Mouse (Mus musculus): Measurements from ENCODE around the gene Fam193b. TPM values are rescaled to one million over a fixed set of nuclear protein-coding genes. Genes with fewer than 3 reads are reported as not detected.
"Not testable (repeated sequence)": the region's sequence is repeated elsewhere in the genome, so short reads cannot be mapped to it uniquely, and the experiment has no call there.

Gene Fam193b
- polyA plus RNA-seq, 1 experiment from 2014 or later = 22.5 TPM

GRCm38 (mm10) chr13:55575932-55576331 lies 5.0 kb upstream of the Fam193b start:
- H3K4me3 ChIP-seq (ENCODE audit: low read length) = no peak overlapping the region
- 60% methylated on average over 5 of the region's 5 CpGs for WGBS
- no peaks in the 10 kb centered on the region for H3K27me3 ChIP-seq (replicated peaks; ENCODE audit: control insufficient read depth, insufficient read depth, low read length)
- H3K4me1 ChIP-seq (ENCODE audit: control insufficient read depth, insufficient read depth, low read length) = no peaks in the 10 kb centered on the region
- H3K27ac ChIP-seq (ENCODE audit: low read length) = no peak overlapping the region
- no peaks in the 10 kb centered on the region for H3K36me3 ChIP-seq (ENCODE audit: control insufficient read depth, insufficient read depth, low read length)
- H3K4me2 ChIP-seq (ENCODE audit: low read depth, low read length) = no peak overlapping the region
- H3K9ac ChIP-seq (ENCODE audit: low read depth, low read length) = no peak overlapping the region
- H3K9me3 ChIP-seq (ENCODE audit: control insufficient read depth, low read length) = 0 out of 2 replicates have a peak, but pooled peaks cover 5% of the 10 kb centered on the region
- no peak for ATAC-seq

GRCm38 (mm10) chr13:55574321-55574720 lies 3.4 kb upstream of the Fam193b start:
- no peak for ATAC-seq
- H3K4me2 ChIP-seq (ENCODE audit: low read depth, low read length) = no peak overlapping the region
- H3K36me3 ChIP-seq (ENCODE audit: control insufficient read depth, insufficient read depth, low read length) = no peaks in the 10 kb centered on the region
- no peak overlapping the region for H3K4me3 ChIP-seq (ENCODE audit: low read length)
- 75% methylated on average over 5 of the region's 5 CpGs for WGBS
- 0 out of 2 replicates have a peak, but pooled peaks cover 5% of the 10 kb centered on the region for H3K9me3 ChIP-seq (ENCODE audit: control insufficient read depth, low read length)
- H3K27ac ChIP-seq (ENCODE audit: low read length) = no peak overlapping the region
- H3K9ac ChIP-seq (ENCODE audit: low read depth, low read length) = no peak overlapping the region
- peaks cover 7% of the 10 kb centered on the region for H3K4me1 ChIP-seq (ENCODE audit: control insufficient read depth, insufficient read depth, low read length)
- no peaks in the 10 kb centered on the region for H3K27me3 ChIP-seq (replicated peaks; ENCODE audit: control insufficient read depth, insufficient read depth, low read length)

GRCm38 (mm10) chr13:55573432-55573831 lies 2.5 kb upstream of the Fam193b start, which contains the start of gene Tmed9:
Tmed9 (plus strand) TSS chr13:55573732.
- Histone ChIP-seq H3K4me1 (ENCODE audit: control insufficient read depth, insufficient read depth, low read length) (peaks cover 8% of the 10 kb centered on the region), H3K4me3 (ENCODE audit: low read length) (no peak within 1 kb of the TSS), H3K4me2 (ENCODE audit: low read depth, low read length) (no peak within 1 kb of the TSS), H3K9ac (ENCODE audit: low read depth, low read length) (no peak within 1 kb of the TSS), H3K27ac (ENCODE audit: low read length) (no peak within 1 kb of the TSS), H3K27me3 (replicated peaks; ENCODE audit: control insufficient read depth, insufficient read depth, low read length) (no peaks in the 10 kb centered on the region), H3K36me3 (ENCODE audit: control insufficient read depth, insufficient read depth, low read length) (no peaks in the 10 kb centered on the region), H3K9me3 (ENCODE audit: control insufficient read depth, low read length) (0 out of 2 replicates have a peak, but pooled peaks cover 5% of the 10 kb centered on the region)
- WGBS = 98% methylated on average over 2 of the region's 2 CpGs
- no peak for ATAC-seq

- Histone ChIP-seq H3K27me3 (replicated peaks; ENCODE audit: control insufficient read depth, insufficient read depth, low read length) (no peaks in the 10 kb centered on the region), H3K4me2 (ENCODE audit: low read depth, low read length) (no peak overlapping the region), H3K27ac (ENCODE audit: low read length) (no peak overlapping the region), H3K4me1 (ENCODE audit: control insufficient read depth, insufficient read depth, low read length) (peaks cover 8% of the 10 kb centered on the region), H3K36me3 (ENCODE audit: control insufficient read depth, insufficient read depth, low read length) (no peaks in the 10 kb centered on the region), H3K4me3 (ENCODE audit: low read length) (no peak overlapping the region), H3K9me3 (ENCODE audit: control insufficient read depth, low read length) (0 out of 2 replicates have a peak, but pooled peaks cover 5% of the 10 kb centered on the region), H3K9ac (ENCODE audit: low read depth, low read length) (no peak overlapping the region)
- 86% methylated on average over 2 of the region's 2 CpGs for WGBS
- ATAC-seq = no peak
These were observed 1.1 kb upstream of the Fam193b start for GRCm38 (mm10) chr13:55571977-55572376.

GRCm38 (mm10) chr13:55570286-55570973 lies 490 bp downstream of the Fam193b start:
- H3K36me3 ChIP-seq (ENCODE audit: control insufficient read depth, insufficient read depth, low read length) = peaks cover 3% of the 10 kb centered on the region; the same call in 1 of the 2 replicates
- peak overlapping the region; percentile 79 for H3K27ac ChIP-seq (ENCODE audit: low read length)
- H3K4me2 ChIP-seq (ENCODE audit: low read depth, low read length) = peak overlapping the region; percentile 95
- H3K9ac ChIP-seq (ENCODE audit: low read depth, low read length) = peak overlapping the region; percentile 98
- H3K9me3 ChIP-seq (ENCODE audit: control insufficient read depth, low read length) = 0 out of 2 replicates have a peak, but pooled peaks cover 5% of the 10 kb centered on the region
- H3K27me3 ChIP-seq (replicated peaks; ENCODE audit: control insufficient read depth, insufficient read depth, low read length) = no peaks in the 10 kb centered on the region
- H3K4me1 ChIP-seq (ENCODE audit: control insufficient read depth, insufficient read depth, low read length) = peaks cover 8% of the 10 kb centered on the region
- peak overlapping the region; percentile 89 for H3K4me3 ChIP-seq (ENCODE audit: low read length)
- ATAC-seq = peak; percentile 76
- under 1% methylated on average over 47 of the region's 47 CpGs for WGBS

- no peak for ATAC-seq
- Histone ChIP-seq H3K27me3 (replicated peaks; ENCODE audit: control insufficient read depth, insufficient read depth, low read length) (no peaks in the 10 kb centered on the region), H3K9me3 (ENCODE audit: control insufficient read depth, low read length) (0 out of 2 replicates have a peak, but pooled peaks cover 5% of the 10 kb centered on the region), H3K4me1 (ENCODE audit: control insufficient read depth, insufficient read depth, low read length) (peaks cover 8% of the 10 kb centered on the region), H3K27ac (ENCODE audit: low read length) (peak overlapping the region; percentile 79), H3K4me2 (ENCODE audit: low read depth, low read length) (peak overlapping the region; percentile 95), H3K4me3 (ENCODE audit: low read length) (peak overlapping the region; percentile 89), H3K36me3 (ENCODE audit: control insufficient read depth, insufficient read depth, low read length) (peaks cover 3% of the 10 kb centered on the region; the same call in 1 of the 2 replicates), H3K9ac (ENCODE audit: low read depth, low read length) (peak overlapping the region; percentile 98)
- 6% methylated on average over 16 of the region's 16 CpGs for WGBS
These were observed 1.1 kb downstream of the Fam193b start for GRCm38 (mm10) chr13:55569726-55570285.

- not testable (repeated sequence) for H3K4me2 ChIP-seq (ENCODE audit: low read depth, low read length); H3K4me1 ChIP-seq (ENCODE audit: control insufficient read depth, insufficient read depth, low read length); H3K9me3 ChIP-seq (ENCODE audit: control insufficient read depth, low read length); H3K36me3 ChIP-seq (ENCODE audit: control insufficient read depth, insufficient read depth, low read length); ATAC-seq; H3K27me3 ChIP-seq (replicated peaks; ENCODE audit: control insufficient read depth, insufficient read depth, low read length); H3K9ac ChIP-seq (ENCODE audit: low read depth, low read length); H3K4me3 ChIP-seq (ENCODE audit: low read length); H3K27ac ChIP-seq (ENCODE audit: low read length)
- WGBS = 86% methylated on average over 4 of the region's 4 CpGs
These were observed 2.4 kb downstream of the Fam193b start for GRCm38 (mm10) chr13:55568524-55568923.

GRCm38 (mm10) chr13:55567949-55568348 lies 3.0 kb downstream of the Fam193b start:
- no peak overlapping the region for H3K9ac ChIP-seq (ENCODE audit: low read depth, low read length)
- WGBS = 86% methylated on average over 2 of the region's 2 CpGs

GRCm38 (mm10) chr13:55567001-55567400 lies 3.9 kb downstream of the Fam193b start:
- Histone ChIP-seq H3K36me3 (ENCODE audit: control insufficient read depth, insufficient read depth, low read length) (peaks cover 3% of the 10 kb centered on the region; the same call in 1 of the 2 replicates), H3K4me2 (ENCODE audit: low read depth, low read length) (no peak overlapping the region), H3K4me1 (ENCODE audit: control insufficient read depth, insufficient read depth, low read length) (peaks cover 8% of the 10 kb centered on the region), H3K27ac (ENCODE audit: low read length) (no peak overlapping the region), H3K9me3 (ENCODE audit: control insufficient read depth, low read length) (no peaks in the 10 kb centered on the region), H3K27me3 (replicated peaks; ENCODE audit: control insufficient read depth, insufficient read depth, low read length) (no peaks in the 10 kb centered on the region), H3K4me3 (ENCODE audit: low read length) (no peak overlapping the region), H3K9ac (ENCODE audit: low read depth, low read length) (no peak overlapping the region)
- 88% methylated on average over 6 of the region's 6 CpGs for WGBS
- no peak for ATAC-seq

More at GRCm38 (mm10) chr13:55567949-55568348, 3.0 kb downstream of the Fam193b start:
- H3K4me2 ChIP-seq (ENCODE audit: low read depth, low read length) = no peak overlapping the region
- no peak overlapping the region for H3K27ac ChIP-seq (ENCODE audit: low read length)
- no peaks in the 10 kb centered on the region for H3K27me3 ChIP-seq (replicated peaks; ENCODE audit: control insufficient read depth, insufficient read depth, low read length)
- H3K4me3 ChIP-seq (ENCODE audit: low read length) = no peak overlapping the region
- H3K9me3 ChIP-seq (ENCODE audit: control insufficient read depth, low read length) = no peaks in the 10 kb centered on the region
- peaks cover 3% of the 10 kb centered on the region; the same call in 1 of the 2 replicates for H3K36me3 ChIP-seq (ENCODE audit: control insufficient read depth, insufficient read depth, low read length)
- H3K4me1 ChIP-seq (ENCODE audit: control insufficient read depth, insufficient read depth, low read length) = peaks cover 8% of the 10 kb centered on the region
- ATAC-seq = no peak
